Mouse (Mus musculus) retina, postnatal 1 day (tissue): ENCODE measurements around the gene Llph.

Experiments used
- DNase-seq: peaks from one replicate; pipeline ENCODE4 v3.0.0-alpha.2; 2012

Llph gene

DNA sequence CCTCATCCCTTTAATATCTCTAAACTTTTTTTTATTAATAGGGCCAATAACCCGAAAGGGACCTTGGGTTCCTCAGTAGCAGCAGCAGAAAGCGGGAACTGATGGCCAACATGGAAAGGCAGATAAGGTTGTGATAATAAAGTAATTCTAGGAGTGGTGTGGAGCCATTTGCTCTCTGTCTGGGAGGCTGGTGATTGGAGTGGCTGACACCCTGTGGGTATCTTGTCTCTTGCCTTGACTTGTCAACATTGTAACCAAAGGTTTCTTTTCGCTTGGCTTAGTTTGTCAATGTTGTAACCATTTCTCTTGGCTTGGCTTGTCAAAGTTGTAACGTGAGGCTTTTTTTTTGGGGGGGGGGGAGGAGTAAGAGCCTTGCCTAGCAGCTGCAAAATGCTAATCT, 53.5 kb downstream of the Llph start:
- DNase-seq, result no peak

DNA sequence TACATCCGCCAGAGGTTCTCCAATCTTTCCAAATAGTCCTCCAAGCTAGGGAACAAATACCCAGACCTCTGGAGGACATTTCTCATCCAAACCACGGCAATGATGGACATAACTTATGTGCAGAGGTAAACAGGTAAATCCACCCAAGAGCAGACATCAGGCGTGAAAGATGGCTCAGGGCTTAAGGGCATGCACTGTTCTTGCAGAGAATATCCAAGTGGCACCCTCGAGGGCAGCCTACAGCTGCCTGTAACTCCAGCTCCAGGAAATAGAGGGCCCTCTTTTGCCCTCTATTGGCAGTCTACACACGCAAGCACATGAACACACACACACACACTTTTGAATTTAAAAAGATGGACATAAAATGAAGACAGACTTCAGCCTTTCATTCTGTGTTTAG, 54.8 kb downstream of the Llph start:
- DNase-seq, result no peak
